Mouse (Mus musculus) spleen, adult 18-20 months (tissue): ENCODE measurements around the gene Ccdc141.

Source experiments
- DNase-seq, 2 experiments: peaks; one replicate each; pipeline ENCODE4 v3.0.0; 2022; ENCODE audit warnings: mixed read lengths in 2 of 2

The Ccdc141 gene

DNA sequence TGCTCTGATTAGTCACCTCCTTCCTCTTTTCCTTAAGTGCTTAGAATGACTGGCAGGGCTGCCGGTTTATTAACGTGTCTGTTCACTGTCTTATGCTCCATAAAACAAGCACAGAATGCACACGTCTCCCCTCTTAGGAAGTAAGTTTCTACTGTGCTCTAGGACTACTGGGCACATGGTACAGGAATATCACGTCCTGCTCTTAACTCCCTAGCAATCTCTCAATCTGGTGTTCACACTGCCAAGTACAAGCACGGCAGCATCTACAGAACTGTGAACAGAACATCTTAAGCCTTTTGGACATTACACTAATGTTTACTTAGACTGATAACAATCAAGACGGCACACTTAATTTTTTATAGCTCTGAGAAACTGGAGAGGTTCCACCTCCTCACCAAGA, 52.3 kb downstream of the Ccdc141 start:
- no peak for DNase-seq

DNA sequence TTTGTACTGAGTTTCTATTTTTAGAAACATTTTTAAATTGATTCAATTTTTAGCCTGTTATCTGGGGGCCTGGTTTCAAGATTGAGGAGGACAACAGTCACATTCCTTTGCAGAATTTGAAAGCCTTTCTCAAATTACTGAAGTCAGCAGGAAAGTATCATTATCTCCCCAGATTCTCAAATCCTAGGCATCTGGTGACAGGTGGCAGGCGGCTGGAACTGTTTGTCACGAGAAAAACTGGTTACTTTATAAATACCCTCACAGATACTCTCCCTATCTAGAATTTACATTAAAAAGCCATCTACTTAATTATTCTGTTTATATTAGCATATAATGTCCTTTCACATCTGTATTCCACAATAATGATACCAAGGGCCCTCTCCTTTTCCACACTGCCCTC, 56.1 kb downstream of the Ccdc141 start:
- DNase-seq, result no peak

DNA sequence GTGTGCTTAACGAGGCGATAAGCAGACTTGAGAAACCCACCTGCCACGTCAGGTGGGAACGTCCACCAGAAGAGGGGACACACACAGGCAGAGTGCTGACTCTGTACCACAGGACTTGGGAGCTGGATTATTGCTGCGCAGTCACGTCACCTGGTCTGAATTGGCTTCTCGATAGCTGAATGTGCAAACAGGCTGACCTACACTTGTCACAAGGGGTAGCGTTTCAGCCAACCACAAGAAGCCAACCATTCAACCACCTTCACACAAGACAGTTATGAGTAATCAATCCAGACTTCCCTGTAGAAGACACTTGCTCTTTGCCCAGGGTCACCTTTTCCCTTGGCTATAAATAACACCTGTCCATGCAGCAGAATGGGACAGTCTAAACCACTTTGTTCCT, 56.6 kb downstream of the Ccdc141 start:
- DNase-seq, result no peak

DNA sequence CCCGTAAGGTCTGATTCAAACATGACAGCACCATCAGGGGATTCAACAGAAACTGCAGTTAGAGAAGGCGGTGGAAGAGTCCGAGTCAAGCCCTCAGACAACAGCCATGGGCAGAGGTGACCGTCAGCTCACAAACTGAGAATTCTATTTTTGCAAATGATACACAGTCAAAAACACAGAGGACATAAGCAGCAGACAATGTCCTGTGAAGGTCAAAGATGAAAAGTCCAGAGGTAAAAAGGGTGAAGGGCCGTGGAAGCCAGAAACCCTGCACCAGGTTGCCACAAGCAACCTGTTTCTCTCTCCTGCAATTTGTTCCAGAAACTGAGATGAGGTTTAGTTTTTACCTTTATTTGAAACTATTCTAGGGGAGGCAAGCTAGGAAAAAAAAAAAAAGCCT, 57.4 kb downstream of the Ccdc141 start:
- no peak for DNase-seq

DNA sequence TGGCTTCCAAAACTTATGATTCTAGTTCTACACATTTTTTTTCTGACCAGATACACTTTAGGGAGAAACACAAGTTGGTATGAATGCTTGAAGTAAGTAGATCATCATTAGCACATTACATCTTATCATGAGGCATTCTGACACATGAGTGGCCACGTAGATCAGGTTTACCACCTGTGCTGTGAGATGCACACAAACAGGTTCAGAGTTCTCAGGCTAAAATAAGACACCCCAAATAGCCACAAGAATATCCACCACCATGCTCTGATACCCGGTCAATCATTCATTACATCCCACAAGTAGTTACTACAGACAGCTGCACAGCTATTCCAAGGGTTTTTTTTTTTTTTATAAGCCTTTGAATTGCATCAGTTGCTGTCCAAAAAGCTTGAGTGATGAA, 59.3 kb downstream of the Ccdc141 start:
- no peak for DNase-seq

DNA sequence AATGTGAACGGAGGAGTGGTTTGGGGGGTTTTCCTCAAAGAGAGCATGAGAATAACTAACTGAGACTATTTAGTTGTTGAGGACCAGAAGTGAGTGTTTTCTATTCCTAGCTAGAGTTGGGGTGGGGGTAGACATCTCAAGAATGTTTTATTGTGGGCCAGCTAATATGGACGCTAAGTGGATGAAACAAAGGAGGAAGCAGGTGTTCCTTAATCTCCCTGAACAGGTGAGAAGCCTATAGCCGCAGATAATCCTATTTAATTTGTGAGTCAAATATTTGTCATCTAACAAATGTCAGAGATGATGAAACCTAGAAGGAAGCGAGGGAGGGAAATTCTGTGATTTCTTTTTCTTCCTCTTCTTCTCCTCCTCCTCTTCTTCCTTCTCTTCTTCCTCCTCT, 60.1 kb downstream of the Ccdc141 start:
- DNase-seq, result no peak

DNA sequence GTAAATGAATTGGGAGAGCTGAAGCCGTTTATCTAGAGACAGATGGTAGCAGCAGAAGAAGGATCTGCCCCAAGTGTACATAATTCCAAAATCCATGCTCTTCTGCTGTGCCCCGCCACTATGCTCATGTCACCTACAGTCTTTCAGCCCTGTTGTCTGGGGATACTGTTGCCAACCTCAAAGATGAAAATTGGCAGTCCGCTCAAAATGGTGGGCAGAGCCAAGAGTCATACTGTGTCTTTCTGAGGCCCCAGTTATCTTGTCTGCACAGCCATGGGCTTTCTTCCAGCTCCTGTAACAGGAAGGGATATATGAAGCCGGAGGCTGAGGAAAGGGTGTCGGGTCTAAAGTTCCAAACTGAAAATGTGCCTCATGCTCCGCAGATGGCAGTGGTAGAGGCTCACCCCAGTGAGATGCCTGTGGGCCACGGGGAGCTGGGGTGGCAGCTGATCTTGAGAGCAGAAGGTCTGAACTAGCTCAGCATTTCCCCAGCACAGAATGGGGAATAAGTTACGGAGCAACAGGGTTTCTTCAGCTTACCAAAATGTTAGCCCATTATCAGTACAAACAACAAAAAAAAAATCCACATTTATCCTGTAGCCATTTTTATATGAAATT, 60.8 kb downstream of the Ccdc141 start:
- no peak for DNase-seq

DNA sequence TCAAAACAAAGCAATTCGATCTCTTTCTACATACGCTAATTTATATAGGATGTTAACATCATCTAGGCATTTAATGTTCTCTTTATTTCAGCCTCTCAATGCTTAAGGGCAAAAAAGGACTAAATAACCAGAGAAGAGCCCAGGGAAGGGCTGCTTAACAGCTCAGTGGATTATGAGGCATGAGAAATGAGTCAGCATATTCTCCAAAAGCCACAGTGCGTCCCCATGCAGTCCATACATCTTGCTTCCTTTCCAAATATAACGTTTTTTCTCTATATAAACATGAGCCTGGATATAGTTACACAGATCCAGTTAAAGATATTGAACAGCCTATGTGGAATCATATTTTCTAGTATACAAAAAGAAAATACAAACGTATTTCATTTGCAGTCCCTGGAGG, 61.9 kb downstream of the Ccdc141 start:
- DNase-seq, result no peak

DNA sequence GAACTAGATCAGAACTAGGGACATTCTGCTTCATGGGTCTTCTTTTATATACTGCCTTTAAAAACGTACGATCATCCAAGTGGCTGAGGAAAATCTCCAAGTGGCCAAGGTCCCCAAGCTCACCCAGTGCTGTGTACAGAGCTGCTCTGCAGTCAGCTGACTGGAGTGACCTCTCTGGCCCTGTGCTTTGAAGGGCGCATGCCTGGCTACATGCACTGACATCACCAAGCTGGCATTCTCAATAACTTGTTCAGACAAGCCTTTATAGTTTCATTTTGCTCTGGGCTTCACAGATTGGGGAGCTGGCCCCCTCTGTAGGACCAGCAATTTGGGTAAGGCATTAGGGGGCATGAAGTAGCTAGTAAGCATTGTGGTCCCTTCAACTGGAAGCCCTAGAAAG, 64.3 kb downstream of the Ccdc141 start:
- DNase-seq, result no peak

DNA sequence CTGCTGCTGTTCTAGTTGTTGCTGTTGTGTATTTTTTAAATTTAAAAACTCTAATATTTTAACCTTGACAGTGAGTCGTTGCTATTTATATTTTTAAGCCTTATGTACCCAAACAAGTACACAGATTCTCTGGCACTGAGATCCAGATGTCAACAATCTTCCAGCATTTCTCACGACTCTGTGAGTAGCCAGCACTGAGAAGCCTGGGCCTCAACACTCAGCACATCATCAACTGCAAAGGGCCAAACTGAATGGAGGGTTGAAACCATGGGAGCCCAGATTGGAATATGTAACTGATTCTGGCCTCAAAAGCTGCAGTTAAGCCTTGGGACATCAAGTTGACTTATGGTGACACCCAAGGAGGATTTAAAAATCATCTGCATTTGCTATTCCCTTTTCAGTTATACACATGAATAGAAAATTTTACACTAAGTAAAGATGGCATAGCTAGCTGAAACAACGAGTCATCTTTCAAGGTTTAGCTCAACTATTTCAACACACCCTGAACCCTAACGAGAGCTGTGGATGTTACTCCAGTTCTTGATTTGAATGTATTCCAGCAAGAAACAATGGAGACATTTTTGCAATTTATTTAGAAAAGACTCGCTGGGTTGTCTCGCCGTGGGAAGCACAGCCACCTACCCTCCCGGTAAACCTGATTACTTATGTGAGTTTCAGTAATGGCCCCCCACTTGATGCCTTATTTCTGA, 65.3 kb downstream of the Ccdc141 start:
- no peak for DNase-seq

DNA sequence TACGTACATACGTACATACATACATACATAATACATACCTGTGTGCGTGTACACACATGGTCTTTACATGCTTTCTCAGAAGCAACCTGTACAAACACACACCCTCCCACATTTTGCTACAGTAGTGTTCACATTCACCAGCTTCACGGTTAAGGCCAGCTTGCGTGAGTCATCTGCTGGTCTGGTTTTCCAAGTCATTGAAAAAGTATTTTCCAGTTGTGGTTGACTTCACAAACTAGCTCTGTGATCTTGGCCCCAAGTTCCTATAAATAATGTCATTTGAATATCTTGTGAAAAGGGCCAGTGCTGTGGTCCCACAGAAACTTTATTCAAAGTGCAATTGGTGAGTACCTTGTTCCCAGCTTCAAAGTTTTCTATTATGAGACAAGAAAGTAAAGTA, 67.9 kb downstream of the Ccdc141 start:
- DNase-seq, result no peak

DNA sequence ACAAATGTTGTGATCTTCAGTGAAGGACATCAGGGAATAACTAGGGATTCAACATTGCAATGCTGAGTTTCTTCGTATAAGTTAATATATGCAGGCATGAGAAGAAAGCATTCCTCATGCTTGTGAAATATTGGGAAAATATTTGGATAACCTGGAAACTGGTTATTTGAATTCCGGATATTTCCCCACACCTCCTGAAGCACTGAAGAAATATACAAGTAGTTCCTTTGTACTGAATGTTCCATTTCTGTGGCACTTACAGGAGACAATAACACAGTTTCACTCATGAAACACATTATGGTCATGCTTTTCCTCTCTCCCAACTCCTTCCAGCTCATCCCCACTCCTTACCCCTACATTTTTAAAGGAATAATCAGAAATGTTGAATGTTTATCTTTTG, 70.6 kb downstream of the Ccdc141 start:
- DNase-seq, result no peak

DNA sequence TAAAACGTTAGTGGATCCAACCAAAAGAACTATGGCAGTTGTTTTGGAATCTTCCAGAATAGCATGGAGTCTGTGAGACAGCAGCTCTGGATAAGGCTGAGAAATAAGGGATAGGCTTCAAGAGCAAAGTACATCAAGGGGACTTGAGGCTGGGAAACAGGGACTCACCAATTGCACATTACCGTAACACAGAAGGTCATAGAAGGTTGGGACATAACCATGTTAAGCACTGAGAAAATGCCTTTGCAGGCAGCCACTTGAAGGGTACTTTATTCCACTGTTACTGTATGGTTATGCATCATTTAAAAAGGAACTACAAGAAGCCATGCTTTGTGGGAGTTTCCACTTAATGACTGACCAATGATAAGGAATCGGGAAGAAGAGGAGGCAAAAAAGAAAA, 71.7 kb downstream of the Ccdc141 start:
- no peak for DNase-seq

DNA sequence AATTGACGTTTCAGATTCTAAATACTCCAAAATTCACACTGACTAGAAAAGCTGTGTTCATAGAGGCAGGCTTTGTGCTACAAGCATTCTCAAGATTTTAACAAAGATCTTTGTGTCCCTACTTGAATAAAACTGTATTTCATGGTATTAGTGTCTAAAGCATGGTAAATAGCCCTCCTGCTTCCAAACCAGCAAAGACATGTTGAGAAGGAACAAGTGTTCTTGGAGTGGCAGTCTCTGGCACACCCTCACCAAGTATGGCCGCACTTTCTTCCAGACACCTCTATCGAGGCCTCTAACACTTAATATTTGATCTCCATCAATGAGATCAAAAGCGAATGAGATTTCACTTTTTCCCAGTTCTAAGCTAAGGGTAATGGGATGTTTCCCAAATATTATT, 78.7 kb downstream of the Ccdc141 start:
- no peak for DNase-seq

DNA sequence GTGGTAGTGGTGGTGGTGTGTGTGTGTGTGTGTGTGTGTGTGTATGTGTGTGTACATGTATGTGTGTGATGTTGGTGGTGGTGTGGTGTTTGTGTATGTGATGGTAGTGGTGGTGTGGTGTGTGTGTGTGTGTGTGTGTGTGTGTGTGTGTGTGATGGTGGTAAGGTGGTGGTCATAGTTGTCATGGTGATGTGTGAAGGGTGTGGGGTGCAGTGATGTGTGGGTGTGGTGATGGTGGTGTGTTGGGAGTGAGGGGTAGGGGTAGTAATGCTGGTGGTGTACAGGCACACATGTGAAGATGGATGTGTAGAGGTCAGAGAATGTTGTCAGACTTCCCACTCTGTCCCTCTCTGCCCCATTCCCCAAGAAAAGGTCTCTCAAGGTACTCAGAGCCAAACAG, 85.1 kb downstream of the Ccdc141 start:
- no peak for DNase-seq

DNA sequence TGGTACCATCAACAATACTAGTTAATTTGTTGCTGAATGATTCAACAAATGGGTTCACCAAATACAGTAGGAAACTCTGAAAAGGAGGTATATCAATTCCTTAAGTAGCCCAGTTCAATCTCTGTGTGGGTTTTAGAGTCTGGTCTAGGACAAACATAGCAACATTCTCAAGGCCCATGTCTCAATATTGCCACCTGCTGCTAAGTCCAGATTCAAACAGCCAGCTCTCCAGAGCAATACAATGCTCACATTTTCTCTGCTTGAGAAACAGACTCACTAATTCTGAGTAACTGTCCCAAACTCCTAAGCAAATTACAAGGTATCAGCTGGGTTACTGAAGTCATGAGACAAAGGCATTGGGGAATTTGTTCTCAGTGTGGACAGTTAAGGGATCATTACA, 85.8 kb downstream of the Ccdc141 start:
- DNase-seq, result no peak

DNA sequence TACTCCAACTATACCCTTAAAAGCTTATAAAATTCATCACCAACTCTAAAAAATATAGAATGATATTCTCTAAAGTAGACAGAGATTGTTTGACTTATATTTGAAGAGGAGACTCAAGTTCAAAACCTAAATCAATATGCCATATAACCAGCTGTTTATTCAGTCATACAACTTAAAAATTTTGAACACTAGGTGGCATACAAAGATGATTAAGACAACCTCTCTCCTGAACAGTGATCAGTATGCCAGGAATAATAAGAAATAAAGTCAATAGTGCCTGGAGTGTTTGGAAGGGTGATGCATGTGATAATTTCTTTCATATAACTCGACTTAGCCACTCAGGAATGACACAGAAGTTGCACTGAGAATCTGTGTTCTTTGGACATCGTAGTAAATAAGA, 89.3 kb downstream of the Ccdc141 start:
- DNase-seq, result no peak

DNA sequence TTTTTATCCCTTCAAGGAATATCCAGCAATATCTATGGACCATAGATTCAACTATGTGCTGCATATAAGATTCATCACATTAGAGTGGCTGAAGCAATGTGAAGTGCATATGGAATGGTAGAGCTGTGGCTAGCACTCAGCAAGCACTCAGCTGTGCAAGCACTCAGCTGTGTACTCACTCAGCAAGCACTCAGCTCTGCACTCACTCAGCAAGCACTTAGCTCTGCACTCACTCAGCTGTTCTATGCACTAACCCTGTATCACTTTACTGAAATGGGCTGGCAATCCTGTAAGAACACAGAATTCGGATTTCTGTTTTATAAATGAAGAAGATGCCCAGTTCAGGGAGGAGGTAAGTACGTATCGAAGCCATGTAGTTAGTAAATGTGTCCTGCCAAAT, 89.8 kb downstream of the Ccdc141 start:
- DNase-seq, result no peak

DNA sequence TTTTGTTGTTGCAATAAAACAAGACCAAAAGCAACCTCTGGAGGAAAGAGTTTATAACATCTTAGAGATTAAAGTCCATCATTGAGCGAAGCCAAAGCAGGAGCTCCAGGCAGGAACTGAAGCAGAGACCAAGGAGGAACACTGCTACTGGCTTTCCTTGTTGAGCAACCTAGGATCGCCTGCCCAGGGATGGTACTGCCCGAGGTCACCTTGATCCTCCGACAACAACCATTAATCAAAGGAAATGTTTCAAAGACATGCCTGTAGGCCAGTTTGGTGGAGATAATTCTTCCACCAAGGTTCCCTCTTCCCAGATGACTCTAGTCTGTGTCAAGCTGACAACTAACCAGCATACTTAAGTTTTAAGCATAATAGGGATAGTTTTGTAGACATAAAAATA, 91.7 kb downstream of the Ccdc141 start:
- no peak for DNase-seq

DNA sequence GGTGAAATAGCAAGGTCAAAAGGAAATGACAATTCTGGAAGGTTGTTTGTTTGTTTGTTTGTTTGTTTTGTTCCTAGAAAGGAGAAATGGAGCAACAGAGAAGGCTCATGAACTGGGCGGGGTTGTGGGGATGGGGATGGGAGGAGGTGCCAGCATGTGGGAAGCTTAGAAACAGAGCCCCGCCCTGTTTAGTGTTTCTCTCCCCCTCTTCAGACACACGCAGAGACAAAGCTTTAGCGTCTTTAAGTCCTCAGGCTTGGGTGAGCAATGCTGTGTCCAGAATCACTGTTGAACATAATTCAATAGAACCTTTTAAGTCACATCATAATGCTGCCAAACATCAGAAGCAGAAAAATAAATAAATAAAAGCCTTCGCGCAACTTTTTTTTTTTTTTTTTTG, 96.1 kb downstream of the Ccdc141 start:
- no peak for DNase-seq

DNA sequence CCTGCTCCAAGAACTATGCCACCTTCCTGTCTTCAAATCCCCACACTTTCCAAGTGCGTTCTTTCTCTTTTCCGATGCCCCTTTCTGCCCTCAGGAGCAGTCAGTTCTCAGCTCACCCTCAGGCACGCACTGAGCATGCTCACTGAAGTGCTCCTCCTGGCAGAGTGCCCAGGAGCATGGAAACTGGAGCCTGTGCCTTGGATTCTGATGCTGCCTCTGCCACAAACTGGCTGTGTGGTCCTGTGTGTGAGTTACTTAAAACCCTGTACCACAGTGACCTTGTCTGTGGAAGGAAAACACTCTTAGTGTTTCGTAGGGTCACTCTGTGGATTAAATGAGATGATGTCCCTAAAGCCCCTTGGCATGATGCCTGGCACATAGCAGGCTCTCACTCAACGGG, 96.5 kb downstream of the Ccdc141 start:
- DNase-seq, result no peak

DNA sequence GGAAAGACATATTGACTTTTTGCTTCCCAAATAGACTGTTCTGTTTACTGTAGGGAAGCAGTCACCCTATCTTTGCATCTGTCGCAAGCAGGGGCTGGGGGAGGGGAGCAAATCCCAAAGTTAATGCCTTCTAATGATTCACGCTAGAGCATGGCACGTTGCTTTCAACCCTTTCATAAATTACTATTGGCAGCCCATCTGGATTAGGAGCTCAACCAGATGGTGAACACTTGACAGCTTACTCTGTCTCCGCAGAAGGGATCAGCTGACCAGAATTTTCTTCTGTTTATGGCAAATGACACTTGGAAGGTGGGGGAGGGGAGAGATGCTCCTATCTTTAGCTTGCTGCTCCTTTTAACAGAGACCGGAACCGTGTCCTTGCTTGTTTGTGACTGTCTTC, 105.1 kb downstream of the Ccdc141 start:
- no peak for DNase-seq

DNA sequence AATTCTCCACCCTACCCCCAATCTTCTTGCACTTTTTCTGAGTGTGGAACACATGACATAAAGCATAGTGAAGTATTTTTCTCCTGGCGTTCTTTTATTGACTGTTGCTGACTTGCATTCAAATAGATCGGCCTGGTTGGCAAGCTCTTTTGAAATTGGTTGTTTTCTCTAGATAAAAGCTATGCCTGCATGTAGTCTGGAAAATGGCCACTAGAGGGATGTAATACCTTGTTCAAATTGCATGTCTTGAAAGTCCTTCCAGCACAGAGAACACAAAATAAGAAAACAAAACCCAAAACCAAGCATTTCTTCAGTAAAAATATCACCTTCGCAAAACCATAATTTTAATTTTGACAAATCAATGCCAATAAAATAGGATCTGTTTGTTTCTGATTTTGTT, 108.6 kb downstream of the Ccdc141 start:
- DNase-seq, result no peak

DNA sequence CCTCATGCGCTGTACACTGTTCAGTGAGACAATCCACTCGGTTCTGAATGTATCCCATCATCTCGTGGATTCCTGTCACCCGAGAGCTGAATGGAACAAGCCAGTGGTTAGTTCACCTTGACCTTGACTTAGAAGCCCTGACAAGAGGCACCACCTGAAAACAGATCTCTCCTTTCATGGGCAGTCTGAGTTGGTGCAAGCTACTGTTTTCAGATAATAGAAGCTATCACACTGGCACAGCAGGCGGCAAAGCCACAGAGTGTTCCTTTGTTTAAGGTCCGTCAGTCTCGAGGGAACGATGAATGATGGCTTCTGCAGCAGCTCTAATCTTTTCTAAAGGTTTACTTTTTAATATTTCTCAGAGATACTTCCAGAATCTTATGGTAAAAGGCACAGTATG, 110.8 kb downstream of the Ccdc141 start:
- no peak for DNase-seq

DNA sequence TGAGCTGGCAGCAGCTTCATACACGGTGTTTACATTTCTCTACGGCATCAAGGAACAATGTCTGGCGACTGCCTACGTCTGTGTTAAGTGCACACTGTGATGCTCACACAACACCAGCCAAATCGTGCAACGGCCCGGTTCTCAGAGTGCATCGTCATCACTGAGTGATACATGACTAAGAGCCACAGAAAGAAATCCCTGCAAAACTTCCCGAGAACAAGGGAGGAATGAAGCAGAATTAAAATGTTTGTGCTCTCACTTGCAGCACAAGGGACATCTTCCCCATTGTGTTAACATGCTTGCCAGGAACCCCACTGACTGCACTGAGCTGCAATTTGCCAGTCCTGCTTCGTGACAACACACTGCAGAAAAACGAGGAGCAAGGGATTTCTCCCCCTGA, 114.1 kb downstream of the Ccdc141 start:
- DNase-seq, result no peak
